Mouse (Mus musculus): ENCODE results near the gene Sapcd1. TPM values are rescaled to one million over a fixed set of nuclear protein-coding genes. Genes with fewer than 3 reads are reported as not detected.
A peak's percentile ranks its signal among the peaks of the same experiment; 100 is the strongest.

Gene Sapcd1
- polyA plus RNA-seq, 1 experiment, result 0.94 TPM

- H3K4me3 ChIP-seq (ENCODE audit: insufficient read depth, low read length), result no peak overlapping the region
- no peak overlapping the region for H3K27ac ChIP-seq (ENCODE audit: insufficient read depth, low read length)
- no peaks in the 10 kb centered on the region for H3K4me1 ChIP-seq (ENCODE audit: control insufficient read depth, insufficient read depth, low read length)
- no peak for TF ChIP-seq CTCF (IDR thresholded peaks at IDR 0.05; ENCODE audit: extremely low read depth, insufficient read depth, low read length)
- TF ChIP-seq POLR2A (IDR thresholded peaks at IDR 0.05; ENCODE audit: extremely low read depth, insufficient read depth, low read length), result no peak
These were observed 4.6 kb downstream of the Sapcd1 start for GRCm38 (mm10) chr17:35023221-35023620.

- no peak overlapping the region for H3K27ac ChIP-seq (ENCODE audit: insufficient read depth, low read length)
- TF ChIP-seq POLR2A (IDR thresholded peaks at IDR 0.05; ENCODE audit: extremely low read depth, insufficient read depth, low read length) (no peak), CTCF (IDR thresholded peaks at IDR 0.05; ENCODE audit: extremely low read depth, insufficient read depth, low read length) (no peak)
- H3K4me3 ChIP-seq (ENCODE audit: insufficient read depth, low read length), result no peak overlapping the region
- H3K4me1 ChIP-seq (ENCODE audit: control insufficient read depth, insufficient read depth, low read length), result no peaks in the 10 kb centered on the region
These were observed 5.2 kb downstream of the Sapcd1 start for GRCm38 (mm10) chr17:35022541-35023060.

GRCm38 (mm10) chr17:35021842-35022477, 5.9 kb downstream of the Sapcd1 start:
- no peaks in the 10 kb centered on the region for H3K4me1 ChIP-seq (ENCODE audit: control insufficient read depth, insufficient read depth, low read length)
- no peak overlapping the region for H3K27ac ChIP-seq (ENCODE audit: insufficient read depth, low read length)
- no peak overlapping the region for H3K4me3 ChIP-seq (ENCODE audit: insufficient read depth, low read length)
- TF ChIP-seq POLR2A (IDR thresholded peaks at IDR 0.05; ENCODE audit: extremely low read depth, insufficient read depth, low read length) (no peak), CTCF (IDR thresholded peaks at IDR 0.05; ENCODE audit: extremely low read depth, insufficient read depth, low read length) (no peak)

- no peak overlapping the region; the same call in 1 of the 2 replicates for H3K4me3 ChIP-seq (ENCODE audit: insufficient read depth, low read length)
- no peaks in the 10 kb centered on the region for H3K4me1 ChIP-seq (ENCODE audit: control insufficient read depth, insufficient read depth, low read length)
- no peak for TF ChIP-seq POLR2A (IDR thresholded peaks at IDR 0.05; ENCODE audit: extremely low read depth, insufficient read depth, low read length)
- TF ChIP-seq CTCF (IDR thresholded peaks at IDR 0.05; ENCODE audit: extremely low read depth, insufficient read depth, low read length), result peak; percentile 93
- no peak overlapping the region for H3K27ac ChIP-seq (ENCODE audit: insufficient read depth, low read length)
These were observed 6.5 kb downstream of the Sapcd1 start for GRCm38 (mm10) chr17:35021163-35021808.

- Histone ChIP-seq H3K4me1 (ENCODE audit: control insufficient read depth, insufficient read depth, low read length) (no peaks in the 10 kb centered on the region), H3K27ac (ENCODE audit: insufficient read depth, low read length) (no peak overlapping the region), H3K4me3 (ENCODE audit: insufficient read depth, low read length) (no peak overlapping the region)
- TF ChIP-seq POLR2A (IDR thresholded peaks at IDR 0.05; ENCODE audit: extremely low read depth, insufficient read depth, low read length), result no peak
- no peak for TF ChIP-seq CTCF (IDR thresholded peaks at IDR 0.05; ENCODE audit: extremely low read depth, insufficient read depth, low read length)
These were observed 7.3 kb downstream of the Sapcd1 start for GRCm38 (mm10) chr17:35020551-35020950.

GRCm38 (mm10) chr17:35019894-35020293, 7.9 kb downstream of the Sapcd1 start:
- TF ChIP-seq CTCF (IDR thresholded peaks at IDR 0.05; ENCODE audit: extremely low read depth, insufficient read depth, low read length) (no peak), POLR2A (IDR thresholded peaks at IDR 0.05; ENCODE audit: extremely low read depth, insufficient read depth, low read length) (no peak)
- Histone ChIP-seq H3K4me3 (ENCODE audit: insufficient read depth, low read length) (no peak overlapping the region), H3K27ac (ENCODE audit: insufficient read depth, low read length) (no peak overlapping the region), H3K4me1 (ENCODE audit: control insufficient read depth, insufficient read depth, low read length) (no peaks in the 10 kb centered on the region)

GRCm38 (mm10) chr17:35018171-35018570, 9.6 kb downstream of the Sapcd1 start:
- no peak overlapping the region for H3K4me3 ChIP-seq (ENCODE audit: insufficient read depth, low read length)
- H3K27ac ChIP-seq (ENCODE audit: insufficient read depth, low read length), result no peak overlapping the region
- no peaks in the 10 kb centered on the region for H3K4me1 ChIP-seq (ENCODE audit: control insufficient read depth, insufficient read depth, low read length)
- TF ChIP-seq POLR2A (IDR thresholded peaks at IDR 0.05; ENCODE audit: extremely low read depth, insufficient read depth, low read length) (no peak), CTCF (IDR thresholded peaks at IDR 0.05; ENCODE audit: extremely low read depth, insufficient read depth, low read length) (no peak)

- TF ChIP-seq CTCF (IDR thresholded peaks at IDR 0.05; ENCODE audit: extremely low read depth, insufficient read depth, low read length) (no peak), POLR2A (IDR thresholded peaks at IDR 0.05; ENCODE audit: extremely low read depth, insufficient read depth, low read length) (no peak)
- Histone ChIP-seq H3K4me3 (ENCODE audit: insufficient read depth, low read length) (no peak overlapping the region), H3K27ac (ENCODE audit: insufficient read depth, low read length) (no peak overlapping the region), H3K4me1 (ENCODE audit: control insufficient read depth, insufficient read depth, low read length) (no peaks in the 10 kb centered on the region)
These were observed 10.1 kb downstream of the Sapcd1 start for GRCm38 (mm10) chr17:35017706-35018030.

GRCm38 (mm10) chr17:35016791-35017705, 10.8 kb downstream of the Sapcd1 start:
- TF ChIP-seq POLR2A (IDR thresholded peaks at IDR 0.05; ENCODE audit: extremely low read depth, insufficient read depth, low read length), result no peak
- TF ChIP-seq CTCF (IDR thresholded peaks at IDR 0.05; ENCODE audit: extremely low read depth, insufficient read depth, low read length), result no peak
- H3K27ac ChIP-seq (ENCODE audit: insufficient read depth, low read length), result no peak overlapping the region
- no peaks in the 10 kb centered on the region for H3K4me1 ChIP-seq (ENCODE audit: control insufficient read depth, insufficient read depth, low read length)
- no peak overlapping the region for H3K4me3 ChIP-seq (ENCODE audit: insufficient read depth, low read length)

All from cortical plate, adult 2 months (tissue).